Mouse (Mus musculus) spleen, adult 2 months (tissue): ENCODE measurements around the gene 1600002K03Rik.

Experiments
- CTCF ChIP-seq: fragments of 200-500 bp; IDR thresholded peaks from 2 replicates; pipeline ENCODE4 v1.5.1; 2011; ENCODE audit warnings: mild to moderate bottlenecking, inconsistent platforms; ENCODE audit not compliant: insufficient read depth, insufficient read length, insufficient replicate concordance; ENCODE audit errors: extremely low read depth
- POLR2A ChIP-seq: fragments of 200-500 bp; IDR thresholded peaks from 2 replicates; pipeline ENCODE4 v1.6.1; 2011; ENCODE audit warnings: low read depth, low read length, inconsistent platforms

DNA sequence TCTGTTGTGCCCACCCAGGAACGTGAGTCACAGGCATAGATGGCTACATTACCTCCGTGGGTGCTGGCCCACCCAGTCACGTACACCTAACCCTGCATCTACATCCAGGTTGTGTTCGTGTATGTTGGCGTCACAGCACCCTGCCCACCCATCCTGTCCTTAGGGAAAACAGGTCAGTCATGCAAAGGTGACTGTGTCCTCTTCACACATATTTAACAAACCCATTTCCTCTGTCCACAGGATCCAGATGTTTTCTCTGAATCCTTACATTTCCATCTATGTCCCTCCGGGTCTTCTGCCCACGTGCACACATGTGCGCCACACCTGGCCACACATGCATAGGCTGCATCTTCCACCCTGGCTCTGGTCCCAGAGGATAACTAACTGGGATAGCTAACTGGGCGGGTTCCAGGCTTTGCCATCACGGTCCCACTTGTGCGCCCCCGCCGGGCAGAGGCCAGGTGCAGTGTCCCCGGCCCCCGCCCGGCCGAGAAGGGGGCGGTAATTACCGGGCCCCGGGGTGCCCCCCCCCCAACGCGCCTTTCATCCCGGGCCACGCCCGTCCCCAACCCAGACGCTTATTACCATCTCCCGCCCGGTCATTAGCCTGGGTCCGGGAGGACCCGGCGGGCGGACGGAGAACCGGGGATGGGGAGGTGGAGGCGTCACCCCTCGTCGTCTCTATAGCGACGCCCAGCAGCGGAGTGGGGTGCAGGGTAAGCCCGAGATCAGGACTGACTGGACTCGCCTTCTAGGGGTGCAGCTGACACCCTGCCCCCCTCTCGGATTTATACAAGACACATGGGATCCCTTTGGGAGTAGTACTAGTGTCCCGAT is 8.4 kb upstream of the 1600002K03Rik start:
- TF ChIP-seq CTCF (no peak), POLR2A (no peak)
